In the genomic region with DNA sequence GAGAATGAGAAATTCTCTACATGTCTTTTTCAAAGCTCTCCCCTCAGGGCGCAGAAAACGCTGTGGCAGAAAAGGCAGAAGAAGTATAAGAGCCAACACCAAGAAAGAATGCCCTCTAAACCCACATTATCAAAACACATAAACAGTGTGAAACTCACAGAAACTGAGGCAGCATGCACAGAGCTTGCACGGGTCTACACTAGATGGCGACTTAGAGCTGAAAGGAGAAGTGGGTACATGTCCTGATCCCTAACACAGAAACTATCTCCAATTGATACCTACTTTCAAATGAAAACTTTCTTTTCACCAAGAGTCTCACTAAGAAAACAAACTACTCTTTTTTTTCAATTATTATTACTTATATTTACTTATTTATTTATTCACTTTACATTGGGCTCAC, we compare ENCODE assay signal across 19 mouse cellular contexts.
DNase-seq lines count a peak whose midpoint lies in the region; ATAC-seq and TF ChIP-seq lines count a peak whose summit lies in the region.
"Had no signal": no experiment of that assay in that cellular context is flagged by ENCODE, and none has a peak within 500 bp of the region (broad histone marks: within the 10 kb centered on the region; RNA-seq: fewer than 3 reads in every experiment).

No protein-coding gene starts in this region.

- no peaks in the 10 kb centered on the region for H3K36me3 ChIP-seq in intestine, postnatal 0 days (ENCODE audit: control insufficient read depth, insufficient read depth)
- H3K36me3 ChIP-seq in intestine, embryonic 15.5 days = no peaks in the 10 kb centered on the region
- H3K36me3 ChIP-seq in ES-E14 (ENCODE audit: control insufficient read depth, insufficient read depth, low read length, poor library complexity, severe bottlenecking) = no peaks in the 10 kb centered on the region
- H3K36me3 ChIP-seq: embryonic facial prominence, embryonic 12.5 days; hindbrain, embryonic 13.5 days; liver, embryonic 12.5 days; midbrain, embryonic 10.5 days had no signal

- no peak overlapping the region for H3K27ac ChIP-seq in intestine, postnatal 0 days (ENCODE audit: low read depth, low read length)
- H3K27ac ChIP-seq in intestine, embryonic 15.5 days = no peak overlapping the region
- no peak overlapping the region for H3K27ac ChIP-seq in ES-E14 (ENCODE audit: insufficient read depth, low read depth, low read length, poor library complexity, severe bottlenecking)
- H3K27ac ChIP-seq: embryonic facial prominence, embryonic 12.5 days; hindbrain, embryonic 13.5 days; left cerebral cortex, adult 2 months; liver, embryonic 12.5 days; midbrain, embryonic 10.5 days had no signal

- H3K27me3 ChIP-seq in intestine, postnatal 0 days (replicated peaks; ENCODE audit: control insufficient read depth, insufficient read depth, low read length) = no peaks in the 10 kb centered on the region
- no peaks in the 10 kb centered on the region for H3K27me3 ChIP-seq in intestine, embryonic 15.5 days (replicated peaks)
- H3K27me3 ChIP-seq: embryonic facial prominence, embryonic 12.5 days; hindbrain, embryonic 13.5 days; liver, embryonic 12.5 days had no signal

- ATAC-seq in intestine, postnatal 0 days = no peak
- no peak for ATAC-seq in intestine, embryonic 15.5 days
- ATAC-seq in monocyte, adult 5-6 weeks (replicated peaks; ENCODE audit: insufficient number of reproducible peaks, low FRiP score, low TSS enrichment, poor library complexity, severe bottlenecking) = no peak
- ATAC-seq: intestine, embryonic 16.5 days; liver, embryonic 12.5 days had no signal

- TF ChIP-seq CTCF in intestine, postnatal 0 days (IDR thresholded peaks at IDR 0.05; ENCODE audit: low read depth) = peak; percentile 40

- no peaks in the 10 kb centered on the region for H3K9me3 ChIP-seq in intestine, postnatal 0 days (ENCODE audit: control insufficient read depth)
- no peaks in the 10 kb centered on the region for H3K9me3 ChIP-seq in intestine, embryonic 15.5 days
- no peaks in the 10 kb centered on the region for H3K9me3 ChIP-seq in ES-E14 (ENCODE audit: control insufficient read depth, insufficient read depth, low read depth, low read length)
- H3K9me3 ChIP-seq: embryonic facial prominence, embryonic 12.5 days; hindbrain, embryonic 13.5 days; liver, embryonic 12.5 days had no signal

- no peak overlapping the region for H3K9ac ChIP-seq in intestine, postnatal 0 days (ENCODE audit: low read depth, low read length)
- no peak overlapping the region for H3K9ac ChIP-seq in intestine, embryonic 15.5 days
- no peak overlapping the region for H3K9ac ChIP-seq in ES-E14 (ENCODE audit: insufficient read depth, low read depth, low read length, poor library complexity, severe bottlenecking)
- H3K9ac ChIP-seq: embryonic facial prominence, embryonic 12.5 days; hindbrain, embryonic 13.5 days; liver, embryonic 12.5 days had no signal

- in situ Hi-C loops in ES-E14 (cut with MboI; ENCODE audit: low sequenced_read_pairs in 2 of 2, unreplicated experiment in 2 of 2) = loop anchor here in 1 of 2 experiments (25.0 kb wide), 1 partner anchor 1131 kb away; no protein-coding TSS in a partner anchor

- H3K4me3 ChIP-seq in intestine, postnatal 0 days (ENCODE audit: low read depth, low read length) = no peak overlapping the region
- H3K4me3 ChIP-seq in intestine, embryonic 15.5 days (replicated peaks) = no peak overlapping the region
- no peak overlapping the region for H3K4me3 ChIP-seq in ES-E14 (ENCODE audit: insufficient read depth in 1 of 2, low read depth in 1 of 2, low read length in 2 of 2, poor library complexity in 1 of 2, severe bottlenecking in 1 of 2)
- H3K4me3 ChIP-seq: embryonic facial prominence, embryonic 12.5 days; hindbrain, embryonic 13.5 days; left cerebral cortex, adult 2 months; liver, embryonic 12.5 days; midbrain, embryonic 10.5 days had no signal

- H3K4me1 ChIP-seq in intestine, postnatal 0 days (replicated peaks; ENCODE audit: control insufficient read depth, insufficient read depth, low read length) = no peaks in the 10 kb centered on the region
- H3K4me1 ChIP-seq in intestine, embryonic 15.5 days (replicated peaks) = no peaks in the 10 kb centered on the region
- H3K4me1 ChIP-seq in ES-E14 (ENCODE audit: control insufficient read depth in 2 of 2, insufficient read depth in 2 of 2, low read length in 2 of 2, poor library complexity in 1 of 2) = no peaks in the 10 kb centered on the region
- H3K4me1 ChIP-seq: embryonic facial prominence, embryonic 12.5 days; hindbrain, embryonic 13.5 days; liver, embryonic 12.5 days; midbrain, embryonic 10.5 days had no signal

- no peak overlapping the region for H3K4me2 ChIP-seq in intestine, postnatal 0 days (replicated peaks; ENCODE audit: low read depth)
- H3K4me2 ChIP-seq in intestine, embryonic 15.5 days (replicated peaks) = no peak overlapping the region
- H3K4me2 ChIP-seq: embryonic facial prominence, embryonic 12.5 days; hindbrain, embryonic 13.5 days; liver, embryonic 12.5 days had no signal

- DNase-seq in 416B (ENCODE audit: low read depth) (peak; percentile 17), ES-E14 (ENCODE audit: low read depth, low spot score) (peak; percentile 7)
- peak; percentile 11 for DNase-seq in embryo, embryonic 10.5 days (ENCODE audit: low spot score)
- DNase-seq in adrenal gland, postnatal 36 days = no peak
- DNase-seq: cerebellum, adult 9-11 months; gastrocnemius, postnatal 14 days; kidney, postnatal 10 days; lung, postnatal 14 days; right cerebral cortex, postnatal 25 days; thymus, postnatal 4 days had no signal

- 56% methylated on average over 4 of the region's 4 CpGs for WGBS in intestine, postnatal 0 days
- WGBS in intestine, embryonic 15.5 days = 54% methylated on average over 4 of the region's 4 CpGs

TF ChIP-seq in ES-E14, 5 proteins besides CTCF, POLR2A, EP300 and RAD21:
- TF ChIP-seq ZNF384 (IDR thresholded peaks at IDR 0.05; ENCODE audit: low read depth, low read length) (0 out of 2 replicates have a peak, but pooled peaks have one; percentile 23), HCFC1 (IDR thresholded peaks at IDR 0.05; ENCODE audit: borderline replicate concordance, insufficient read depth, low read length) (no peak)

Comparison
In these comparisons a context has a peak if more than half of its experiments do, and no peak if none do; other contexts are left out.
1. DNase-seq: peak in 416B (single experiment), ES-E14 (single experiment) and embryo, embryonic 10.5 days (single experiment); none in adrenal gland, postnatal 36 days (0 of 2).